Mouse (Mus musculus): ENCODE results near the gene Gm128. TPM values are rescaled to one million over a fixed set of nuclear protein-coding genes. Genes with fewer than 3 reads are reported as not detected.

The Gm128 gene
- polyA plus RNA-seq, 1 experiment from 2014 or later, result not detected

DNA sequence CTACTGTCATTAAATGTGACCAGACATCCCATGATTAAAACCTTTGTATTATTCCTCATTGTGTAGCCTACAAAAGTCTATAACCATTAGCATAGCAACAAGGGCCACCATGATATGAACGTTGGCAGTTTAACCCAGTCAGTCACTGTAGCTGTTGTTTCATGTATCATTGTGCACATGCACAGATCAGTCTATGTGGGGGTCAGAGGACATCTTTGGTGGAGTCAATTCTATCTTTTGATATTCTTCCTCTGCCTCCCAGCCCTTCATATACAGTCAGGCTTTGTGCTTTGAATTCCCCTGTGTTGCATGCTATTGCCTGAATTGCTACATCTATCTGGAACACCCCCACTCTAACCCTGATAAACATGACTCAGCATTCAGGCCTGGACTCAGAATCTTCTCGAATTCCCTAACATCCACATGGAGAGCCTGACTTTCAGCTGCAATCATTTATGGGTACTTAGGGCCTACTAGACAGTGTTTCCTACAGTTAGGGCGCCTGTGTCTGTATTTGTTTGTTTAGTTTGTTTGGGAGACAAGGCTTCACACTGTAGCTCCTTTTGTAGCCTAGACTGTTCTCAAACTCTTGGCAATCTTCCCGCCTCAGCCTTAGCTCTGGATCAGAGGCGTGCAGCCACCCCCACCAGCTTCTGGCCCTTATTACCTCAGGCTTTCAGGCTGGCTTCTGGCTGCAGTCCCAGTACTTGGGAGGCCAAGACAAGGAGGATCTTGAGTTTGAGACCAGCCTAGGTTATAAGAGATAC is 5.2 kb upstream of the Gm128 start:
- 88% methylated on average over 5 of the region's 5 CpGs for WGBS
- Histone ChIP-seq H3K9me3 (replicated peaks; ENCODE audit: control insufficient read depth, low read length) (no peaks in the 10 kb centered on the region), H3K27ac (replicated peaks; ENCODE audit: low read depth, low read length) (no peak overlapping the region), H3K36me3 (replicated peaks; ENCODE audit: control insufficient read depth, insufficient read depth, low read depth, low read length) (no peaks in the 10 kb centered on the region), H3K4me3 (ENCODE audit: low read depth, low read length) (no peak overlapping the region), H3K4me2 (ENCODE audit: low read depth, low read length) (no peak overlapping the region), H3K4me1 (ENCODE audit: control insufficient read depth, insufficient read depth, low read length) (no peaks in the 10 kb centered on the region), H3K9ac (replicated peaks; ENCODE audit: low read length) (no peak overlapping the region), H3K27me3 (ENCODE audit: control insufficient read depth, insufficient read depth, low read length) (no peaks in the 10 kb centered on the region)
- DNase-seq (ENCODE audit: low spot score), result no peak
- no peak for ATAC-seq (replicated peaks; ENCODE audit: insufficient number of reproducible peaks, low FRiP score, low TSS enrichment, low read depth)

DNA sequence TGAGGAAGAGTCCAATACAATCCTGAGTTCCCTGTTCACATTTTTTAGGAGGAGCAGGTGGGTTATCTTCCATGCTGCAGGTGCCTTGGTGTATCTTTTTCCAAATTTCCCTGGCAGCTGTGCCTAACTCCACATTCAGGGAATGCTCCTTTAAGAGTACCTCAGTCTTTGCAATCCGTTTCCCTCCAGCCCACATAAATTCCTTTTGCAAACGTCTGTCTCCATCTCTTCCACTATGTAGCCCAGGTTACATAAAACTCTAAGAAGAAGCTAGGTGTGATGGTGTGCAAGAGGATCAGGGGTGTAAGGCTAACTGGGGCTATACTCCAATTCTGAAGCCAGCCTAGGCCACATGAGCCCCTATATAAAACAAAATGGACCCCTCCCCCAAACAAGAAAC is 1.7 kb upstream of the Gm128 start:
- Histone ChIP-seq H3K4me2 (ENCODE audit: low read depth, low read length) (no peak overlapping the region), H3K4me3 (ENCODE audit: low read depth, low read length) (no peak overlapping the region), H3K36me3 (replicated peaks; ENCODE audit: control insufficient read depth, insufficient read depth, low read depth, low read length) (no peaks in the 10 kb centered on the region), H3K9me3 (replicated peaks; ENCODE audit: control insufficient read depth, low read length) (no peaks in the 10 kb centered on the region), H3K4me1 (ENCODE audit: control insufficient read depth, insufficient read depth, low read length) (no peaks in the 10 kb centered on the region; the same call in 1 of the 2 replicates), H3K27ac (replicated peaks; ENCODE audit: low read depth, low read length) (no peak overlapping the region), H3K9ac (replicated peaks; ENCODE audit: low read length) (no peak overlapping the region), H3K27me3 (ENCODE audit: control insufficient read depth, insufficient read depth, low read length) (no peaks in the 10 kb centered on the region)
- DNase-seq (ENCODE audit: low spot score), result no peak
- ATAC-seq (replicated peaks; ENCODE audit: insufficient number of reproducible peaks, low FRiP score, low TSS enrichment, low read depth), result no peak
- 86% methylated on average over 2 of the region's 2 CpGs for WGBS

DNA sequence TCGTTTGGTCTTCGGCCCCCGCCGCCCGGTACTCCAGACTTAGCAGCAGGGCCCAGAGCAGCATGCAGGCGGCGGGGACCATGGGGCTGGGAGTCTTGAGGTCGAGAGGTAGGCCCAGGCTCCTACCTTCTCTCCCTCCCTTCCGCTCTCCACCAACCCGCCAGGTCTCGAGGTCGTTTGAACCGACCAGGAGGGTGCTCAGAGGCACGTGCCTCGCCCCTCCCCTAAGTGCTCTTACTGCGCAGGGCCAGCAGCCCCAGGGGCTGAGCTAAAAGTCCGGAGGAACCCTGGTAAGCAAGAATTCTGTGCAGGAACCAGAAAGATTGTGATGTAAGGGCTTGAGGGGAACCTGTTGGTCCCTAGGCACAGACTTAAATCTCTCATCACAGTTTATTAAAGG is 498 bp downstream of the Gm128 start:
- ATAC-seq (replicated peaks; ENCODE audit: insufficient number of reproducible peaks, low FRiP score, low TSS enrichment, low read depth) (0 out of 2 replicates have a peak, but pooled peaks have one; percentile 32), DNase-seq (ENCODE audit: low spot score) (no peak)
- peak overlapping the region; percentile 13; the same call in 1 of the 2 replicates for H3K4me2 ChIP-seq (ENCODE audit: low read depth, low read length)
- no peaks in the 10 kb centered on the region for H3K9me3 ChIP-seq (replicated peaks; ENCODE audit: control insufficient read depth, low read length)
- H3K4me3 ChIP-seq (ENCODE audit: low read depth, low read length), result no peak overlapping the region
- no peaks in the 10 kb centered on the region; the same call in 1 of the 2 replicates for H3K36me3 ChIP-seq (replicated peaks; ENCODE audit: control insufficient read depth, insufficient read depth, low read depth, low read length)
- H3K4me1 ChIP-seq (ENCODE audit: control insufficient read depth, insufficient read depth, low read length), result no peaks in the 10 kb centered on the region; the same call in 1 of the 2 replicates
- 34% methylated on average over 17 of the region's 17 CpGs for WGBS
- H3K27ac ChIP-seq (replicated peaks; ENCODE audit: low read depth, low read length), result no peak overlapping the region
- no peaks in the 10 kb centered on the region for H3K27me3 ChIP-seq (ENCODE audit: control insufficient read depth, insufficient read depth, low read length)
- peak overlapping the region; percentile 37 for H3K9ac ChIP-seq (replicated peaks; ENCODE audit: low read length)

DNA sequence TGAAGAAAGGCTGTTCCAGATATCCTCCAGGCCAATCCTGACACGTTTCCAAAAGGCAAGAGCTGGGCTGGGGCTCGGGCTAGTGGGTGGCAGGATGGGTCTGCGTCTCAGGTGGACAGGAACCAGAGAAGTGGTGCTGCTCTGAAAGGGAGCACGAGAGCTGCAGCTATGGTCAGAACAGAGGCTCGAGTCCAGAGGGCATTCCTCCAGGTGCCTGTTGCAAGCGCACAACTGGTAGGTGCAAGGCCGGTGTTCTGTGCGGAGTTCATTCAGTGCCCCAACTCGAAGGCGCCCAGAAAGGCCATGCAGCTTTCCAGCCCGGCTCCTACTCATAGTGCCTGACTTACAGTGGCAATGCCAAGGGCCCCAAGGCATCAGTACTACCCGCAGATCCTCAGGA is 1.4 kb downstream of the Gm128 start:
- Histone ChIP-seq H3K27me3 (ENCODE audit: control insufficient read depth, insufficient read depth, low read length) (no peaks in the 10 kb centered on the region), H3K9me3 (replicated peaks; ENCODE audit: control insufficient read depth, low read length) (no peaks in the 10 kb centered on the region), H3K27ac (replicated peaks; ENCODE audit: low read depth, low read length) (no peak overlapping the region), H3K9ac (replicated peaks; ENCODE audit: low read length) (no peak overlapping the region), H3K4me2 (ENCODE audit: low read depth, low read length) (no peak overlapping the region), H3K4me1 (ENCODE audit: control insufficient read depth, insufficient read depth, low read length) (no peaks in the 10 kb centered on the region; the same call in 1 of the 2 replicates), H3K36me3 (replicated peaks; ENCODE audit: control insufficient read depth, insufficient read depth, low read depth, low read length) (no peaks in the 10 kb centered on the region; the same call in 1 of the 2 replicates), H3K4me3 (ENCODE audit: low read depth, low read length) (no peak overlapping the region)
- ATAC-seq (replicated peaks; ENCODE audit: insufficient number of reproducible peaks, low FRiP score, low TSS enrichment, low read depth) (no peak), DNase-seq (ENCODE audit: low spot score) (no peak)
- WGBS, result 90% methylated on average over 12 of the region's 12 CpGs

DNA sequence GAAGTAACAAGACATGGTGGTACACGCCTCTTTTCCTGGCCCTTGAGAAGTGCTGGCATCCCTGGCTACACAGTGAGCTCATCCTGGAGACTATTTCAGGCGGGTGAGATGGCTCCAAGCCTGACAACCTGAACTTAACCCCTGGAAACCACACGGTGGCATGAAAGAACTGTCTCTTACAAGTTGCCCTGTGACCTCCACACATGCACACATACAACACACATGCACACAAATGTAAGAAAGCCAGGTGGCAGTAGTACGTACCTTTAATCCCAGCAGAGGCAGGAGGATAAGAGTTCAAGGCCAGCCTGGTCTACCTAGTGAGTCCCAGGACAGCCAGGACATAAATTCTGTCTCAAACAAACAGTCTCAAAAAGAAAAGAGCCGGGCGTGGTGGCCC is 2.4 kb downstream of the Gm128 start:
- no peak overlapping the region for H3K27ac ChIP-seq (replicated peaks; ENCODE audit: low read depth, low read length)
- H3K4me2 ChIP-seq (ENCODE audit: low read depth, low read length), result no peak overlapping the region
- no peaks in the 10 kb centered on the region for H3K9me3 ChIP-seq (replicated peaks; ENCODE audit: control insufficient read depth, low read length)
- WGBS, result 86% methylated on average over 6 of the region's 6 CpGs
- H3K4me1 ChIP-seq (ENCODE audit: control insufficient read depth, insufficient read depth, low read length), result no peaks in the 10 kb centered on the region; the same call in 1 of the 2 replicates
- no peak for ATAC-seq (replicated peaks; ENCODE audit: insufficient number of reproducible peaks, low FRiP score, low TSS enrichment, low read depth)
- no peak overlapping the region for H3K9ac ChIP-seq (replicated peaks; ENCODE audit: low read length)
- DNase-seq (ENCODE audit: low spot score), result no peak
- H3K36me3 ChIP-seq (replicated peaks; ENCODE audit: control insufficient read depth, insufficient read depth, low read depth, low read length), result no peaks in the 10 kb centered on the region; the same call in 1 of the 2 replicates
- no peak overlapping the region for H3K4me3 ChIP-seq (ENCODE audit: low read depth, low read length)
- no peaks in the 10 kb centered on the region for H3K27me3 ChIP-seq (ENCODE audit: control insufficient read depth, insufficient read depth, low read length)

DNA sequence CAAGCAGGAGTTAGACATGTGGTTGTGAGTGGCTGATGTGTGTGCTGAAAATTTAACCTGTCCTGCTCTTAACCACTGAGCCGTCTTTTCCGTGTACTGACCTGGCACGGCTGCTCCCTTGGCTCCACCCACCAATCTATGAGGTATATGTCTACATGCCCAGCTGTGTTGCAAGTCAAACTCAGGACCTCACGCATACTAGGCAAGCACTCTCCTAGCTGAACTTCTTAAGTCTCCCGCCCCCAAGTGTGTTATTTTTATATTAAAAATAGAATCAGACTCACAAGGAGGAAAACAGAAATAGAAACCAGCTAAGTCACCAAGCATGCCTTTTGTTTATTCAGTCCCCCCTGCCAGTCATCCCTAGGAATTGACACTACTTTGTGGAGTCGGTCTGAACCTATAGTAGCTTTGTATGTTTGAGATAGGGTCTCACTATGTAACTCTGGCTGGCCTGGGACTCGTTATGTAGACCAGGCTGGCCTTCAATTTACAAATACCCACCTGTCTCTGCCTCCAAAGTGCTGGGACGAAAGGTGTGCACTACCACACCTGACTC is 3.8 kb downstream of the Gm128 start:
- no peaks in the 10 kb centered on the region; the same call in 1 of the 2 replicates for H3K4me1 ChIP-seq (ENCODE audit: control insufficient read depth, insufficient read depth, low read length)
- no peak overlapping the region for H3K9ac ChIP-seq (replicated peaks; ENCODE audit: low read length)
- no peak overlapping the region for H3K27ac ChIP-seq (replicated peaks; ENCODE audit: low read depth, low read length)
- peaks cover 4% of the 10 kb centered on the region; the same call in 1 of the 2 replicates for H3K36me3 ChIP-seq (replicated peaks; ENCODE audit: control insufficient read depth, insufficient read depth, low read depth, low read length)
- DNase-seq (ENCODE audit: low spot score) (no peak), ATAC-seq (replicated peaks; ENCODE audit: insufficient number of reproducible peaks, low FRiP score, low TSS enrichment, low read depth) (no peak)
- H3K27me3 ChIP-seq (ENCODE audit: control insufficient read depth, insufficient read depth, low read length), result no peaks in the 10 kb centered on the region
- no peak overlapping the region for H3K4me2 ChIP-seq (ENCODE audit: low read depth, low read length)
- no peaks in the 10 kb centered on the region for H3K9me3 ChIP-seq (replicated peaks; ENCODE audit: control insufficient read depth, low read length)
- no peak overlapping the region for H3K4me3 ChIP-seq (ENCODE audit: low read depth, low read length)
- 90% methylated on average over 8 of the region's 8 CpGs for WGBS

DNA sequence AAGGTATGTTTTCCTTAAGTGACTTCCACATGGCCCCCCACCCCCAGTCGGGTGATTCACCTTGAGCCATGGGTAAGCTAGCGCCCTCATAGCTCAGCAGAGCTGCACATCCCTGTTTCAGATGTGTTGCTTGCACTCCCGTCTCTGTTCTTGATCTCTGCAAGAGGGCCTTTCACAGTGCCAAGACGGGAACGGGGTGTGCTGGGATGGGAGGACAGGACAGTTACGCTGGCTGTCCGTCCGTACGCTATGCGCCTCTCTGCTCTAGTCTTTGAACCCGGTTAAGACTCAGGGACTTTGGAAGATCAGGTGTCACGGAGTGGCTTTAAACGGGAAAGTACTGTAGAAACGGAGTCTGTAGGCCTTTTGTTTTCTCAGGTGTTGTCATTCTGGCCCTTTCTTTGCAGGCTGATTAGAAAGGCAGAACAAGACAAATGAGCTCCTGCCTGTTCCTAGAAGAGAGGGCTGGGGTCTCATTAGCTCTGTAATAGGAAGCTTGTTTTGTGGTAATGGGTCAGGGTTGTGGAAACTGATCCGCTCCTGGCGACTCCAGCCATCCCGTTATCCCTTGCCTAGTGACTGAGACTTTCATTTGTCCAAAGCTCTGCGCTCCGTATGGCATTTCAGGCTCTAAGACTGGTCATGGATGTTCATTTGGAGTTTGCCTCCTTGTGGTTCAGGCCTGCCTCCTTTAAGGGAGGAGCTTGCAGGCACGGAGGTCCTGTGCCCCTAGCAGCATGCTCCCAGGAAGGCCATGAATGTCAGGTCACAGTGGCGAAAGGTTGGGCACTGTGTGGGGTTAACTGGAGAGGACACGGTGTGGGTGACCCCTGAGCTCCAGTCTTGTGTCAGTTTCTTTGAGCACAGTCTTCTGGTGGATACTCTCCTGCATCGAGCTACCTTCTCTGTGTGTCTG is 5.8 kb downstream of the Gm128 start:
- Histone ChIP-seq H3K27ac (replicated peaks; ENCODE audit: low read depth, low read length) (no peak overlapping the region), H3K36me3 (replicated peaks; ENCODE audit: control insufficient read depth, insufficient read depth, low read depth, low read length) (peaks cover 4% of the 10 kb centered on the region; the same call in 1 of the 2 replicates), H3K4me3 (ENCODE audit: low read depth, low read length) (no peak overlapping the region), H3K9ac (replicated peaks; ENCODE audit: low read length) (no peak overlapping the region), H3K4me1 (ENCODE audit: control insufficient read depth, insufficient read depth, low read length) (peaks cover 4% of the 10 kb centered on the region), H3K9me3 (replicated peaks; ENCODE audit: control insufficient read depth, low read length) (no peaks in the 10 kb centered on the region), H3K4me2 (ENCODE audit: low read depth, low read length) (no peak overlapping the region), H3K27me3 (ENCODE audit: control insufficient read depth, insufficient read depth, low read length) (no peaks in the 10 kb centered on the region)
- no peak for ATAC-seq (replicated peaks; ENCODE audit: insufficient number of reproducible peaks, low FRiP score, low TSS enrichment, low read depth)
- DNase-seq (ENCODE audit: low spot score), result no peak
- 54% methylated on average over 23 of the region's 23 CpGs for WGBS

Measured in embryonic facial prominence, embryonic 11.5 days (tissue).